Mouse (Mus musculus) kidney, adult 8-10 months (tissue): ENCODE data around the gene Crybb1.

Experiments
- DNase-seq, 2 experiments: peaks; one replicate each; pipeline ENCODE4 v3.0.0; 2022

Gene Crybb1

GRCm38 (mm10) chr5:112286984-112287641, 31.5 kb downstream of the Crybb1 start:
- DNase-seq = no peak

DNA sequence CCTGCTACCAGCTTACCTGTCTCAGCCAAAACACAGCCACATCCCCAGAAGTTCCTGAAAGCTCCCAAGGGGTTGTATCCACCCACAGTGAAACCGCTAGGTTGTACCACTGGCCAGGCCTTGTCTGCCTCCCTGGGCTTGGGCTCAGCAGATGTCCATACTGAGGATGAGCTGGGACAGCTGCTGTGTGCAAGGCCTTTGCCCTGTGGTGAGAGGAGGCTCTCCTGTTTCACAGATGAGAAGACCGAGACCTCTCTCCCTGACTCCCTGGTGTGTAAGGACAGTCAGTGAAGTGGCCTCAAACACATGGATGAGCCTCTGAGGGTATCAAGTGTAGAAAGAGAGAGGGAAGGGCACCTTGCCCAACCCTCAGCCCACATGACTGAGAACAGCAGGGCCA, 32.0 kb downstream of the Crybb1 start:
- DNase-seq = no peak

- no peak for DNase-seq
Observed at GRCm38 (mm10) chr5:112288193-112289141, 32.9 kb downstream of the Crybb1 start.

DNA sequence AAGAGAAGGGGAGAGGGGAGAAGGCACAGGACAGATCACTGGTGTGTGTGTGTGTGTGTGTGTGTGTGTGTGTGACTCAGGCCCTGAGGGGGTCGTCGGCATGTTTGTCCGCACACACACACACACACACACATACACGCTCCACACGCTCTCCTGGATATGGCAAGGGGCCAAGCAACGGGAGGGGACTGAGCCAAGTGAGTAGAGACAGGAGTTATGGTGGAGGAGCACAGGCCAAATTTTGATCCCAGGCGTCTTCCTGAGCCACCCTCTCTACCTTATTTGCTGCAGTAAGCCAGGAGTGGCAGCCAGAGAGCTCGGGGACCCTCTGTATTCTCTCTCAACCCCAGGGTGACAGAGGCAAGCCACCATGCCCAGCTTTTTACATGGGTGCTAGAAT, 33.6 kb downstream of the Crybb1 start:
- DNase-seq = no peak

GRCm38 (mm10) chr5:112289819-112290535, 34.4 kb downstream of the Crybb1 start:
- DNase-seq = no peak

DNA sequence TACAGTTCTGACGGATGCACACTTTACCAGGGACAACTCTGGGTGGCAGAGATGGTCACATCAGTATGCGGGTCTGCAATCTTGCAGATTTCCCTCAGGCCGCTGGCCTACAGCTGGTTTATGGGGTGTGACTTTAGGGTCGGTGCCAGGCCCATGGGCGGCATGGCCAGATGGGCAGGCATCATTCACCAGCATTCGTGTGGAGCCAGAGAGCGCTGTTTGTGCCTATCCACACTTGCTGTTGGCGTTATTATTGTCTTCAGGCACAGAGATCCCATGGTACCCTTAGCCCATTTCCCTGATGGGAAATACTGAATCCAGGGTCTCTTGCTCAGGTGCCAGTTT, 34.9 kb downstream of the Crybb1 start:
- DNase-seq = no peak

- no peak for DNase-seq
Observed at GRCm38 (mm10) chr5:112291866-112292265, 36.3 kb downstream of the Crybb1 start.

- DNase-seq = no peak
Observed at GRCm38 (mm10) chr5:112292343-112292980, 36.8 kb downstream of the Crybb1 start.

DNA sequence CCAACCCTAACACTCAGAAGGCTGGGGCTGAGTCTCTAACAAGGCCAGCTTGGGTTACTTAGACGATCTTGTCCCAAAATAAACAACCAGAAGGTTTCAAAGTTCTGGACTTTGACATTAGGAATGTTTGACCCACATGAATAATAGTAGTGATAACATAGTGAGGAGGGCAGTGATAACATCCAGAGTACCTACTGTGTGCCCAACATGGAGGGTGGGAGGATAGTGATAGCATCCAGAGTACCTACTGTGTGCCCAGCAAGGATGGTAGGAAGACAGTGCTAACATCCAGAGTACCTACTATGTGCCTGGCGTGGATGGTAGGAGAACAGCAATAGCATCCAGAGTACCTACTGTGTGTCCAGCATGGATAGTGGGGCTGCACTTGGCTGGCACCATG, 38.2 kb downstream of the Crybb1 start:
- DNase-seq = no peak

- DNase-seq = no peak
Observed at GRCm38 (mm10) chr5:112294696-112295095, 39.1 kb downstream of the Crybb1 start.

DNA sequence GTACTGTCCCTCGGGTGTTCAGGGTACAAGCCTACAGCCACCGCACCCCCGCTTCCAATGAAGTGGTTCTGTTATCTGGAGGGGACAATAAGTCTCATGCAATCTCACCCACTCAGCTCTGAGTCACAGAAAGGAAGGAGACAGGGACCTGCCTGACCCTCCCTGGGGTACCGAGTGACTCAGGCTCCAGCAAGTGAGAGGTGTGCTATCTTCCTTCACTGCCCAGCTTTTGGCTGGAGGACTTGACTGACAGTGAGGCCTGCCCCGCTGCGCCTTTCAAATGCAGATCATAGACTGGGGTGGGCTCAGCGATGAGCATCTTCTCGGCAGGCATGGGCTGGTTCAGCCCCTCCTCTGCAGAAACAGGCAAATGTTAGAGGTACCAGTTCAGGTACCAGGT, 39.5 kb downstream of the Crybb1 start:
- DNase-seq = no peak

GRCm38 (mm10) chr5:112295564-112295963, 39.9 kb downstream of the Crybb1 start:
- DNase-seq = no peak

DNA sequence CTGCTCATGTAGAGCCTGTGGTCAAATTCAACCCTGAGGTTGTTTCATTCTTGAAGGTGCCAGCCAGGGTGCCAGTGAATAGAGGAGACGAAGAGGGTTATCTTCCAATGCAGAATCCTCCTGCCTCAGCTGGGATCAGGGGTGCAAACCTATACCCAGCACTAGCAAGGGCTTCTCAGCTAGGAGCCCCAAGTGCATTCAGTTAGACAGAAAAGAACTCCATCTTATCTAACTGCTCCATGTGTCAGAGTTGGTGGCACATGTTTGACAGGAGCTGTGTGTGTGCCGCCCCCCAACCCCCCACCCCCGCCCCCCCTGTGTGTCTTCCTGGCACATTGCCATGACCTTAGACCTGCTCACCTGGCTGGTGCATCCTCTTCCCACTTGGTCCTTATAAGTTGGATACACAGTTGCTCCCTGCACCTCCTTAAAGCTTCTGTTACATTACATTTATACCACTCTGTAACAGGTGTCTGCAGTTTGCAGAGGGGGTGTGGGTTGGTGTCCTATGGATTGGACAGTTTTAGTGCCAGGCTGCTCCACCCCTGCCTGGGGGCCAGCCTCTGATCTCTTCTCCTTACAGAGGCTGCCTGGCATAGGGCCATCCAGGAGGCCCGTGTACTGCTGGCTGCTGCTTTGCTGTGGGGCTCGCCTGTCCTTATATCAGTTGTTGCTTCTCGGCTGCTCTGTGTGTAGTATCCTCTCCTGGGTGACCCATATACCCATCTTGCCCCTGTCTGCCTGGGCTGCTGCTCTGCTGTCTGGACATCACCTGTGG, 41.0 kb downstream of the Crybb1 start:
- DNase-seq = no peak

GRCm38 (mm10) chr5:112297257-112297656, 41.6 kb downstream of the Crybb1 start:
- no peak for DNase-seq

DNA sequence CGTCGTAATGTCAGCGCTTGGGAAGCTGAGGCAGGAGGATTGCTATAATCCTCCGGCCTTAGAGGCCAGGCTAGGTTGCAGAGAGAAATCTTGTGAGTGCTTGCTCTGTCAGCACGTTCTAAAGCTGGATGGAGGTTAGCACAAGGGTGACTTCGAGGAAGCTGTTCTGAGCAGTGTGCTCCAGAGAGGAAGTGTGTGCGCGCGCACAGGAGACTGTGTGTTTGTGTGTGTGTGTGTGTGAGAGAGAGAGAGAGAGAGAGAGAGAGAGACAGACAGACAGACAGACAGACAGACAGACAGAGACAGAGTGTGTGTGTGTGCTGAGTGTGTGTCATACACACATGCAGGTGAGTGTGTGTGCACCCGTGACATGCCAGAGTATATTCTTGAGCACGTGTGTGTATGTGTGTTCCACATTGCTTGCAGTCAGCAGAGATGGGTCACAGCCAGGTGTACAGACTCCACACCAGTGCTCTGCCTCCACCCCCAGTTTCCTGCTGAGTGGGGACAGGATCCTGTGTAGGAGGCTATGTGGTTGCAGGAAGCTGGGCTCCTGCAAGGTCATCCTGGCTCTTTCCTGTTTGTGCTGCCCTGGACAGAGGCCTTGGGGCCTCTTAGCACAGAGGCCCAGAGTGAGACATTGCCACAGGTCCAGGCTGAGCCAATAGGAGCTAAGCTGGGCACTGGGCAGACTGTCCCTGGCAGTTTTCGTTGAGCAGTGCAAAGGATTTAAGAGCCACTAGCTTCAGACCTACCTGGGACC, 42.8 kb downstream of the Crybb1 start:
- peak; percentile 55 to 69 for DNase-seq

GRCm38 (mm10) chr5:112299399-112299798, 43.8 kb downstream of the Crybb1 start:
- DNase-seq = no peak

GRCm38 (mm10) chr5:112300112-112300511, 44.5 kb downstream of the Crybb1 start:
- DNase-seq = no peak

DNA sequence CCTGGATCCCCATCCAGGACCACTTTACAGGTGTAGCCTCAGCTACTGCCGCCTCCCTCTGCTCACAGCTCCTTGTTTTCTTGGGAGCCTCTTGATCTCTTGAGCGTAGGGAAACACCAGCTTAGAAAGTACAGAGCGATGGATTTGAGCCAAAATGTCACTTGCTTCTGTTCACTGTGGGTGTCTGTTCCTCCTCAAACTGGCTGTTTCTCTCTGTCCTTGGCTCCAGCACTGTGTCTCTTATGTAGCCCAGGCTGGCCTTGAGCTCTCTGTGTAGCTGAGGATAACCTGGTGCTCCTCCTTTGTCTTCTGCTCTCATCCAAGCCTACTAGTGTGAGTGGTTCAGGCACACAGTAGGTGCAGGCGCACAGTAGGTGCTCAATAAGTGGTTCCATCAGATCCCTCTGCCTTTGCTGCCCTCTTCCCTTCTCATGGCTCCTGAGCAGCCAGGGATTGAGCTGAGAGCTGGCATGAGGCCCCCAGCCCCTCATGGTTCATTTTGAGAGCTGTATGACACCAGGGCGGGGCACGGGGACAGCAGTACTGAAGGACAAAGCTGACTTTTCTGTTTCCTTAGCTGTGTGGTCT, 45.2 kb downstream of the Crybb1 start:
- DNase-seq = no peak

- DNase-seq = no peak
Observed at GRCm38 (mm10) chr5:112301694-112302093, 46.1 kb downstream of the Crybb1 start.

- no peak for DNase-seq
Observed at GRCm38 (mm10) chr5:112302310-112302709, 46.7 kb downstream of the Crybb1 start.

- no peak for DNase-seq
Observed at GRCm38 (mm10) chr5:112305842-112306241, 50.2 kb downstream of the Crybb1 start.
